Mouse (Mus musculus): Measurements from ENCODE around the gene Gm10647. TPM values are rescaled to one million over a fixed set of nuclear protein-coding genes. Genes with fewer than 3 reads are reported as not detected.
"Not testable (repeated sequence)": the region's sequence is repeated elsewhere in the genome, so short reads cannot be mapped to it uniquely, and the experiment has no call there.

Gm10647 gene
- polyA plus RNA-seq, 1 experiment: 0.23 TPM

GRCm38 (mm10) chr9:66795464-66796324 lies 1.1 kb upstream of the Gm10647 start, which contains the start of gene Aph1b:
Gene Aph1b, minus strand, starts transcription at chr9:66795490.
- TF ChIP-seq POLR2A (IDR thresholded peaks at IDR 0.05; ENCODE audit: extremely low read depth, insufficient read depth, low read length) (0 out of 2 replicates have a peak, but pooled peaks have one; percentile 23), CTCF (IDR thresholded peaks at IDR 0.05; ENCODE audit: extremely low read depth, insufficient read depth, low read length) (no peak)
- Histone ChIP-seq H3K27ac (ENCODE audit: insufficient read depth, low read length) (peak within 1 kb of the TSS; percentile 67), H3K4me3 (ENCODE audit: insufficient read depth, low read length) (peak within 1 kb of the TSS; percentile 44), H3K4me1 (ENCODE audit: control insufficient read depth, insufficient read depth, low read length) (no peaks in the 10 kb centered on the region)

- no peak for TF ChIP-seq POLR2A (IDR thresholded peaks at IDR 0.05; ENCODE audit: extremely low read depth, insufficient read depth, low read length)
- TF ChIP-seq CTCF (IDR thresholded peaks at IDR 0.05; ENCODE audit: extremely low read depth, insufficient read depth, low read length): no peak
- no peaks in the 10 kb centered on the region for H3K4me1 ChIP-seq (ENCODE audit: control insufficient read depth, insufficient read depth, low read length)
- no peak overlapping the region for H3K27ac ChIP-seq (ENCODE audit: insufficient read depth, low read length)
Measured at GRCm38 (mm10) chr9:66801947-66802346, 5.1 kb downstream of the Gm10647 start.

GRCm38 (mm10) chr9:66805951-66806350 lies 9.1 kb downstream of the Gm10647 start:
- not testable (repeated sequence) for H3K27ac ChIP-seq (ENCODE audit: insufficient read depth, low read length); H3K4me3 ChIP-seq (ENCODE audit: insufficient read depth, low read length); H3K4me1 ChIP-seq (ENCODE audit: control insufficient read depth, insufficient read depth, low read length)

More at GRCm38 (mm10) chr9:66801947-66802346, 5.1 kb downstream of the Gm10647 start:
- H3K4me3 ChIP-seq (ENCODE audit: insufficient read depth, low read length): no peak overlapping the region

- Histone ChIP-seq H3K27ac (ENCODE audit: insufficient read depth, low read length) (no peak overlapping the region), H3K4me1 (ENCODE audit: control insufficient read depth, insufficient read depth, low read length) (no peaks in the 10 kb centered on the region), H3K4me3 (ENCODE audit: insufficient read depth, low read length) (no peak overlapping the region)
- TF ChIP-seq CTCF (IDR thresholded peaks at IDR 0.05; ENCODE audit: extremely low read depth, insufficient read depth, low read length) (no peak), POLR2A (IDR thresholded peaks at IDR 0.05; ENCODE audit: extremely low read depth, insufficient read depth, low read length) (no peak)
Measured at GRCm38 (mm10) chr9:66813392-66813791, 16.6 kb downstream of the Gm10647 start.

GRCm38 (mm10) chr9:66820996-66821395 lies 24.2 kb downstream of the Gm10647 start:
- Histone ChIP-seq H3K27ac (ENCODE audit: insufficient read depth, low read length) (no peak overlapping the region), H3K4me3 (ENCODE audit: insufficient read depth, low read length) (no peak overlapping the region), H3K4me1 (ENCODE audit: control insufficient read depth, insufficient read depth, low read length) (no peaks in the 10 kb centered on the region)
- TF ChIP-seq CTCF (IDR thresholded peaks at IDR 0.05; ENCODE audit: extremely low read depth, insufficient read depth, low read length): no peak
- TF ChIP-seq POLR2A (IDR thresholded peaks at IDR 0.05; ENCODE audit: extremely low read depth, insufficient read depth, low read length): no peak

GRCm38 (mm10) chr9:66822255-66822654 lies 25.4 kb downstream of the Gm10647 start:
- H3K4me1 ChIP-seq (ENCODE audit: control insufficient read depth, insufficient read depth, low read length); H3K4me3 ChIP-seq (ENCODE audit: insufficient read depth, low read length); H3K27ac ChIP-seq (ENCODE audit: insufficient read depth, low read length): not testable (repeated sequence)

- no peak overlapping the region for H3K4me3 ChIP-seq (ENCODE audit: insufficient read depth, low read length)
- H3K4me1 ChIP-seq (ENCODE audit: control insufficient read depth, insufficient read depth, low read length): no peaks in the 10 kb centered on the region
- TF ChIP-seq CTCF (IDR thresholded peaks at IDR 0.05; ENCODE audit: extremely low read depth, insufficient read depth, low read length) (no peak), POLR2A (IDR thresholded peaks at IDR 0.05; ENCODE audit: extremely low read depth, insufficient read depth, low read length) (no peak)
- no peak overlapping the region for H3K27ac ChIP-seq (ENCODE audit: insufficient read depth, low read length)
Measured at GRCm38 (mm10) chr9:66825990-66826389, 29.2 kb downstream of the Gm10647 start.

GRCm38 (mm10) chr9:66832366-66832908 lies 35.6 kb downstream of the Gm10647 start:
- peaks cover 3% of the 10 kb centered on the region; the same call in 1 of the 2 replicates for H3K4me1 ChIP-seq (ENCODE audit: control insufficient read depth, insufficient read depth, low read length)
- H3K4me3 ChIP-seq (ENCODE audit: insufficient read depth, low read length): no peak overlapping the region
- no peak overlapping the region for H3K27ac ChIP-seq (ENCODE audit: insufficient read depth, low read length)
- TF ChIP-seq CTCF (IDR thresholded peaks at IDR 0.05; ENCODE audit: extremely low read depth, insufficient read depth, low read length) (no peak), POLR2A (IDR thresholded peaks at IDR 0.05; ENCODE audit: extremely low read depth, insufficient read depth, low read length) (no peak)

- peak overlapping the region; percentile 90 for H3K4me3 ChIP-seq (ENCODE audit: insufficient read depth, low read length)
- H3K27ac ChIP-seq (ENCODE audit: insufficient read depth, low read length): no peak overlapping the region
- peaks cover 3% of the 10 kb centered on the region; the same call in 1 of the 2 replicates for H3K4me1 ChIP-seq (ENCODE audit: control insufficient read depth, insufficient read depth, low read length)
- TF ChIP-seq POLR2A (IDR thresholded peaks at IDR 0.05; ENCODE audit: extremely low read depth, insufficient read depth, low read length) (no peak), CTCF (IDR thresholded peaks at IDR 0.05; ENCODE audit: extremely low read depth, insufficient read depth, low read length) (no peak)
Measured at GRCm38 (mm10) chr9:66833851-66834250, 37.0 kb downstream of the Gm10647 start.

All from cortical plate, adult 2 months (tissue).